Mouse (Mus musculus): ENCODE data around the gene Ninj1.

DNA sequence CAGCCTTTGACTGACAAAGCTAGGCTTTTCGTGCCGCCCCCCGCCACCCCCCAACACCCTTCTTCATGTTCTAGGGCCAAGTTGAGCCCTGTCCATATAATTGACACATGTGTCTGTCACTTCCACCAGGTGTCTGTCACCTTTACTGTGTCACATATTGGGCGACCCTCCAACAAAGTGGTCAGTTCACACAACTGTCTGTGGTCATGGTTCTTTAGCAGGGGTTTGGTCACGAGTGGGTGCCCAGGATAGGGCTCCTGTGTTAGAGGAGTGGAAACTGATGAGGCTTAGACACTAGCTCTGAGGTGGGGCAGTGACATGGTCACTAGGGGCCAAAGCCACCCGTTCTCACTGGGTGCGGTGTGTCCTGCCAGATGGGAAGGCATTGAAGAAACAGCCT, 12.6 kb downstream of the Ninj1 start:
- no peak for TF ChIP-seq CTCF (IDR thresholded peaks at IDR 0.05; ENCODE audit: borderline replicate concordance, insufficient read depth, low read depth, low read length)
- no peak for TF ChIP-seq POLR2A (IDR thresholded peaks at IDR 0.05; ENCODE audit: borderline replicate concordance, insufficient read depth, low read length)

All from cerebellum, adult 2 months (tissue).